Mouse (Mus musculus): ENCODE data around the gene Cuedc2.

The Cuedc2 gene

GRCm38 (mm10) chr19:46338331-46338936, at the start of gene Cuedc2:
Gene Cuedc2, minus strand, starts transcription at chr19:46338702.
- peak; percentile 87 to 94 for DNase-seq

GRCm38 (mm10) chr19:46382275-46382674, 43.8 kb upstream of the Cuedc2 start:
- DNase-seq, result no peak

- no peak for DNase-seq
Observed at GRCm38 (mm10) chr19:46375891-46376290, 37.4 kb upstream of the Cuedc2 start.

- DNase-seq, result no peak
Observed at GRCm38 (mm10) chr19:46375489-46375888, 37.0 kb upstream of the Cuedc2 start.

GRCm38 (mm10) chr19:46374477-46375088, 36.1 kb upstream of the Cuedc2 start:
- DNase-seq, result no peak

- DNase-seq, result no peak
Observed at GRCm38 (mm10) chr19:46369204-46369603, 30.7 kb upstream of the Cuedc2 start.

GRCm38 (mm10) chr19:46367798-46368590, 29.5 kb upstream of the Cuedc2 start:
- no peak for DNase-seq

GRCm38 (mm10) chr19:46363294-46364009, 24.9 kb upstream of the Cuedc2 start:
- DNase-seq, result no peak

GRCm38 (mm10) chr19:46362104-46362503, 23.6 kb upstream of the Cuedc2 start:
- no peak for DNase-seq

- DNase-seq, result no peak
Observed at GRCm38 (mm10) chr19:46358381-46358780, 19.9 kb upstream of the Cuedc2 start.

GRCm38 (mm10) chr19:46357344-46358280, 19.1 kb upstream of the Cuedc2 start:
- DNase-seq, result no peak

- DNase-seq, result peak; percentile 82 to 84
Observed at GRCm38 (mm10) chr19:46356701-46357138, 18.2 kb upstream of the Cuedc2 start.

GRCm38 (mm10) chr19:46350168-46350932, 11.8 kb upstream of the Cuedc2 start, which contains the start of gene 2310034G01Rik:
Gene 2310034G01Rik, minus strand, starts transcription at chr19:46350302.
- no peak for DNase-seq

- DNase-seq, result no peak
Observed at GRCm38 (mm10) chr19:46349550-46349949, 11.0 kb upstream of the Cuedc2 start.

GRCm38 (mm10) chr19:46348761-46349458, 10.4 kb upstream of the Cuedc2 start:
- peak in 1 of 2 experiments; percentile 16 for DNase-seq

- DNase-seq, result no peak
Observed at GRCm38 (mm10) chr19:46347936-46348668, 9.6 kb upstream of the Cuedc2 start.

- DNase-seq, result no peak
Observed at GRCm38 (mm10) chr19:46347146-46347545, 8.6 kb upstream of the Cuedc2 start.

GRCm38 (mm10) chr19:46344710-46345419, 6.4 kb upstream of the Cuedc2 start:
- no peak for DNase-seq
